Mouse (Mus musculus) lung, adult 2 months (tissue): Measurements from ENCODE around the gene Igfbp1.

Experiments
- CTCF ChIP-seq: fragments of 200-500 bp; IDR thresholded peaks from 2 replicates; pipeline ENCODE4 v1.5.1; 2011; ENCODE audit warnings: mild to moderate bottlenecking, low read length, control low read depth; ENCODE audit not compliant: insufficient read depth
- POLR2A ChIP-seq: fragments of 200-500 bp; IDR thresholded peaks from 2 replicates; pipeline ENCODE4 v1.6.1; 2011; ENCODE audit warnings: low read depth, mild to moderate bottlenecking, control low read depth, low read length, borderline replicate concordance; ENCODE audit errors: extremely low read depth

DNA sequence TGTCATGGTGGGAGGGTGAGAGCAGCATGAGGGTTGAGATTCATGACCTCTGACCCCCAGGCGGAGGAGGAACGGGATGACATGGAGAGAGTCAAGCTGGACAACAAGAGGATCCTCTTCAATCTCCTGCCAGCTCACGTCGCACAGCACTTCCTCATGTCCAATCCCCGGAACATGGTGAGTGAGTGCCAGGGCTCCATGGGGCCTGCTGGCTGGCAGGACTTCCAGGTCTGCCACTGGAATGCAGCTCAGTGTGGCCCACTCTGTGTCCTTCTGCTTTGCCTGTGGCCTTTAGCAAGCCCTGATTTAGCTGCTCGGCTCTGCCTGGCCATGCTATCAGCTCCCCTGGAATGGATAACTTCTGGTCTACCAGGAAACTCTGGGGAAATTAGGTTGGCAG, 37.4 kb upstream of the Igfbp1 start:
- TF ChIP-seq CTCF (no peak), POLR2A (no peak)
